Mouse (Mus musculus): ENCODE data around the gene Tbc1d10a. TPM values are rescaled to one million over a fixed set of nuclear protein-coding genes. Genes with fewer than 3 reads are reported as not detected.

Tbc1d10a gene
- polyA plus RNA-seq, 1 experiment from 2014 or later = 35.0 TPM

DNA sequence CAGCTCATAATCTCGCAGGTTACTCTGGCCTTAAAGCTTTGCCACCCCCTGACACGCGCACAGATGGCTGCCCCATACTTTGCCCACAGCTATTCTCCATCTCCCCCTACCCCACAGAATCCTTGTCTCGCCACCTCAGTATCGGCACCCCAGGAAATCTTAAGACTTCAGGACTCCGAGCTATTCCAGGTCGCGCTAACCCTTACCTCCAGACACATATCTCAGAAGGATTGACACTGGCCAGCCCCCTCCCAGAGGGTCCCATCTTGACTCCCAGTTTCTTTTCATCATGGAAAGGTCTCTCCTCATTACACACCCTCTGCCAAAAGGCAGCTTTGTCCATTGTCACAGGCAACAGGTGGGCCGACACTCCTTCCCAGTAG is 720 bp downstream of the Tbc1d10a start:
- WGBS = 11% methylated on average over 9 of the region's 9 CpGs
- no peaks in the 10 kb centered on the region for H3K9me3 ChIP-seq
- peaks cover 26% of the 10 kb centered on the region for H3K4me1 ChIP-seq
- H3K4me2 ChIP-seq = peak overlapping the region; percentile 89
- H3K27ac ChIP-seq = peak overlapping the region; percentile 80; the same call in 1 of the 2 replicates
- ATAC-seq (replicated peaks) = peak; percentile 10; the same call in 1 of the 2 replicates
- H3K4me3 ChIP-seq = peak overlapping the region; percentile 92
- H3K9ac ChIP-seq = peak overlapping the region; percentile 93
- peaks cover 9% of the 10 kb centered on the region for H3K36me3 ChIP-seq (replicated peaks)
- H3K27me3 ChIP-seq (replicated peaks) = no peaks in the 10 kb centered on the region

DNA sequence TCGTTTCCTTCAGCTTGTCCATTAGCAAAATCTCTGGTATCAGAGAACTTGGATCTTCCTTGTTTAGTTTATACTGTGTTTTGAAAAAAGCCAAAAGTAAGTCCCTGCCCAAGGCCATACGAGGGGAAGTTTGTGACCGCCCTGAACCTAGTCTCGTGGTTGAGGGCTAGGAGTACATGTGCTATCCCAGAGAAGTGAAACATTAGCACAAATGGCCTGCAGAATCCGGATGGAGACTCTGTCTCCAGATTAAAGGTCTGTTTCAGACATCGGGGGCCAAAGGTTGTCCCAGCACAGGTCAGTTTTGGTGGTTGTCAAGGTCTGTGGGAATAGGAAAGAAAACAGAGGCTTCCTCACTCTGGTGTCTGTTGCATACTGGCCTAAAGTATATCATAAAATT is 2.6 kb downstream of the Tbc1d10a start:
- Histone ChIP-seq H3K9ac (no peak overlapping the region), H3K36me3 (replicated peaks) (no peaks in the 10 kb centered on the region), H3K27ac (no peak overlapping the region), H3K4me3 (no peak overlapping the region), H3K4me1 (peaks cover 26% of the 10 kb centered on the region), H3K9me3 (no peaks in the 10 kb centered on the region), H3K27me3 (replicated peaks) (no peaks in the 10 kb centered on the region), H3K4me2 (no peak overlapping the region)
- WGBS = 88% methylated on average over 6 of the region's 6 CpGs
- ATAC-seq (replicated peaks) = no peak

DNA sequence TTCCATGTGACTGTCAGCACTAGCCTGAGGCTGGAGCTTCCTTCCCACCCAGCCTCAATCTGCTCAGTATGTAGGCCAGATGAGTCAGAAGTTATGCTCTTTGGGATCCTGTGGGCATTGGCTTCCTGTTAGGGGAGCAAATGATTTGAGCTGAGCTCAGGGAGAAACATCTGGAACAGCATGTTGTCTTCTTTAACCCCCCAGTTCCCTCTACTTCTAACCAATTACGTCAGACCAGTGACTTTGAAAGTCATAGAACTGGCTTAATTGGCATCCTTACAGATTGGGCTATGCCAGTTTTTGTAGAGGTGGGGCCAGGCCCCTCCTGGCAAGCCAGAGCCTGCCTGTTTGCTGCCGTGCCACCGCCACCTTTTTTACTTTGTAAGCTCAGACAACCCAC is 4.1 kb downstream of the Tbc1d10a start:
- Histone ChIP-seq H3K4me2 (no peak overlapping the region), H3K27ac (no peak overlapping the region), H3K27me3 (replicated peaks) (no peaks in the 10 kb centered on the region), H3K4me1 (peaks cover 26% of the 10 kb centered on the region), H3K9ac (no peak overlapping the region), H3K36me3 (replicated peaks) (no peaks in the 10 kb centered on the region), H3K4me3 (no peak overlapping the region), H3K9me3 (no peaks in the 10 kb centered on the region)
- no peak for ATAC-seq (replicated peaks)
- 79% methylated on average over 3 of the region's 3 CpGs for WGBS

DNA sequence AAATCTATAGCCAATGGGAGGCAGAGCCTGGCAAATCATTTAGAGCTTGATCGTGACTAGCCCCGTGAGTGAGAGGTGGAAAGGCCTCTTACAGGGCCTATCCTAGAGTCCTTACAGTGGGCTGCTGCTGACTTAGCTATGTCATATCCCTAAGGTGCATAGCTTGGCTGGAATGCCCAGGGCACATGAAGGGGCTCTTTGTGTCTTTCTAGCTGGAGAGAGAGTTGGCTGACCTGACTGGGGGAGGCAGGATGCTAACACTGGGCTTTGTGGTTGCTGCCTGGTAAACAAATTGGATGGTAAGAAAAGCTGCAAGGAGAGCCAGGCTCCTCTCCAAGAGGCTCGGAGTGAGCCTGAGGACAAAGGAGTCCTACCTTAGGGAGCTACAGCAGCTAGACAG is 6.2 kb downstream of the Tbc1d10a start:
- peaks cover 19% of the 10 kb centered on the region for H3K4me1 ChIP-seq
- 79% methylated on average over 3 of the region's 3 CpGs for WGBS
- no peak for ATAC-seq (replicated peaks)
- no peaks in the 10 kb centered on the region for H3K27me3 ChIP-seq (replicated peaks)
- no peaks in the 10 kb centered on the region for H3K36me3 ChIP-seq (replicated peaks)
- no peak overlapping the region for H3K4me2 ChIP-seq
- H3K4me3 ChIP-seq = no peak overlapping the region
- H3K27ac ChIP-seq = no peak overlapping the region
- no peak overlapping the region for H3K9ac ChIP-seq
- H3K9me3 ChIP-seq = no peaks in the 10 kb centered on the region

DNA sequence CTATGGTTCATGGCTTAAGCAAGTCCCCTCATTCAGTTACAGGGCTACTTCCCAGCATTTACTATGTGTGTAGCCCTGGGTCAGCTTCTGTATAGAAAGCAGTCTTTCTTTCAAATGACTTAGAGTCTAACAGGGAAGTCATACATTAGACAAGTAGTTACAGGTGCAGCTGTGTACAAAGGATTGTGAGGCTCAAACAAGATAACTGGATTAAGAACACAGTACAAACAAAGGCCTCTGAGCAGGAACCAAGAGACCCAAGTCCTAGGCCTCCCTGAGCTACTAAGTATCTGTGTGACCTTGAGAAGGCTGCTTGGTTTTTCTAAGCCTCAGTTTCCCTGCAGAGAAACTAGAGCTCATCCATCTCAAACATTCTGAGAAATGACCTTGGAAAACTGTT is 6.8 kb downstream of the Tbc1d10a start:
- no peak overlapping the region for H3K4me3 ChIP-seq
- no peak overlapping the region for H3K27ac ChIP-seq
- no peak overlapping the region for H3K9ac ChIP-seq
- H3K27me3 ChIP-seq (replicated peaks) = no peaks in the 10 kb centered on the region
- peaks cover 13% of the 10 kb centered on the region for H3K4me1 ChIP-seq
- H3K9me3 ChIP-seq = no peaks in the 10 kb centered on the region
- ATAC-seq (replicated peaks) = no peak
- H3K4me2 ChIP-seq = no peak overlapping the region
- no peaks in the 10 kb centered on the region for H3K36me3 ChIP-seq (replicated peaks)

DNA sequence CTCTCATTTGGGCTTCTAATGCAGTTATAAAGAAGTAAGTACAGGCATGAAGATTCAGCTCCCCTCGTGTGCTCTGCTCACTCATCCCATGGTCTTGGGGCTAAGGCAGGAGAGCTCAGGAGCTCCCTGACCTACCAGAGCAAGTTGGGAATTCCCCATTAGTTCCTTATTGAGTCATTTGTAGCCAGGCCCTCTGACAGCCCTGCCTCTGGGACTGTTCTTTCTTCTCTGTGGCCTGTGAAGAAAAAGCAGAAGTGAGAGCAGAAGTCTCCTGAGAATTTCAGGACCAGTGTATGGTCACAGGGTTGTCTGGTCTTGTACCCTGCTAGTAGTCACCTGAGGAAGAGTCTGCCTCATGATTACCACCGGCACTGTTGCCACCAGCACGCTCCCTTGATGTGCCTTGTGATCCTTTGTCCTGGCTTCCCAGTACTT is 9.0 kb downstream of the Tbc1d10a start:
- no peak overlapping the region for H3K4me2 ChIP-seq
- H3K4me1 ChIP-seq = peaks cover 7% of the 10 kb centered on the region
- H3K9ac ChIP-seq = no peak overlapping the region
- ATAC-seq (replicated peaks) = no peak
- 84% methylated on average over 3 of the region's 3 CpGs for WGBS
- H3K27me3 ChIP-seq (replicated peaks) = no peaks in the 10 kb centered on the region
- H3K27ac ChIP-seq = no peak overlapping the region
- H3K9me3 ChIP-seq = no peaks in the 10 kb centered on the region
- no peak overlapping the region for H3K4me3 ChIP-seq
- no peaks in the 10 kb centered on the region for H3K36me3 ChIP-seq (replicated peaks)

DNA sequence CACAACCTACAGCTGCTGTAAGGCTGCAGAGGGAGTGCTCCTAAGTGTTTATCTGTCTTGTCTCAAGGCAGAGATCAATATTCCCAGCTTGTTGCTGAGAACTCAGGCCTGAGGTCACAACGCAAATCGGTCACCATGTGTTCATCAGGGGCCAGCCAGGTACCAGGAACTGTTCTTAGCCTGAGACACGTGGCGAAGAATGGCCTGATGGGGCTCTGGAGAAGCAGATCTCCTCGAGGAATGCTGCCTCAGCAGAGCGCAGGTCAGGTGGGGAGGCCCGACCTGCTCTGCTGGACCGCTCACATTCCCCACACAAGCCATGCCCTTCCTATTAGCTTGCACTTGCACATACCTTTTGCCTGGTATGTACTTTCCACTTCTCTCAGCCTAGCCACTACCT is 10.0 kb downstream of the Tbc1d10a start:
- Histone ChIP-seq H3K36me3 (replicated peaks) (no peaks in the 10 kb centered on the region), H3K27me3 (replicated peaks) (no peaks in the 10 kb centered on the region), H3K9me3 (no peaks in the 10 kb centered on the region), H3K4me1 (no peaks in the 10 kb centered on the region), H3K9ac (no peak overlapping the region), H3K4me3 (no peak overlapping the region), H3K27ac (no peak overlapping the region), H3K4me2 (no peak overlapping the region)
- WGBS = 84% methylated on average over 8 of the region's 8 CpGs
- no peak for ATAC-seq (replicated peaks)

DNA sequence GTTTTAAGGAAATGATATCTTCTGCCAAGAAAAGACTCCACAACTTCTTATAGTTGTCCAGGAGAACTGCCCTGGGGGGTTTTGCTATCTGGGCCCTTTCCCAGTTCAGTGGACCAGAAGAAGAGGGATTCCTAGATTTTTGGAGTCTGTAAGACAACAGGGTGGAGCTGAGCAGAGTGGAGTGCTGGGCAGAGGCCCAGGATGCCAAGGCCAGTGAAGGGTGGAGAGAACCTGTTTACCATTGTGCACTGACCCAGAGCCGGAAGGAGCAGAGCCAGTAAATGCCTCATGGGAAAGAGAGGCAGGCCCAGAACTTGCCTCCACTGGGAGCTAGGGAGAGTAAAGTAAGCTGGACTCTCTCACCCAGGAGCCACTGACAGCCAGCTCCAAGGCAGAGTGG is 11.1 kb downstream of the Tbc1d10a start:
- whole genome bisulfite sequencing = 59% methylated on average over 1 of the region's 1 CpGs
- H3K4me1 ChIP-seq = no peaks in the 10 kb centered on the region
- H3K27ac ChIP-seq = no peak overlapping the region
- no peaks in the 10 kb centered on the region for H3K27me3 ChIP-seq (replicated peaks)
- no peak overlapping the region for H3K9ac ChIP-seq
- H3K9me3 ChIP-seq = no peaks in the 10 kb centered on the region
- no peaks in the 10 kb centered on the region for H3K36me3 ChIP-seq (replicated peaks)
- no peak overlapping the region for H3K4me3 ChIP-seq
- no peak overlapping the region for H3K4me2 ChIP-seq
- ATAC-seq (replicated peaks) = no peak

DNA sequence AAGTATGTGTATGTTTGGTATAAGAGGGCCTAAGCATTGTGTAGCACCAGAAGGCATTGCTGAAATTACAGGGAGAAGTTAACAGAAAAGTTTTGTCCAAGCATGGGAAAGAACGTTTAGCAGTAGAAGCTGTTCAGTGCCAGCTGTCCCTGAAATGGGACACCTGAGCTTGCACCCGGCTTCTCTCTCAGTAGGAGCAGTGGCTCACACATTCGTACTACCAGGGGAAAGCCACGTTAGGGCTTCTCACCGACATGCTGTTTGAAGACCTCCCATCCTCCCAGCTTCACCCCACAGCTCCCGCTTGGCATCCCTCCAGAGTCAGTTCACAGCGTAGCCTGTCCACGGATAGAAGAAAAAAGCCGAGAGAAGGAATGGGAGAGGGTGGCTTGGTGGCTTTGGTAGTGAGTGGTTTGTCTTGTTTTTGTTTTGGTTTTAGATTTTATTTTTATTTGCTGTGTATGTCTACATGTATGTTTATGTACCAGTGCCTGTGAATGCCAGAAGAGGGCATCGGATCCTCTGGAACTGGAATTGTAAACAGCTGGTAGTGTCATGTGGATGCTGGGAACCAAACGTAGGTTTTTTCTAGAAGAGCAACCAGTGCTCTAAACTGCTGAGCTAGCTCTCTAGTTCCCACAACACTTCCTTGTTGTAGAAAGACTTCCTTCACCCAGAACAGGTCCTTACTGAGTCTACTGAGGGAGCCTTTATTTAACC is 15.6 kb downstream of the Tbc1d10a start:
- Histone ChIP-seq H3K27ac (no peak overlapping the region), H3K9ac (no peak overlapping the region), H3K36me3 (replicated peaks) (no peaks in the 10 kb centered on the region), H3K4me2 (no peak overlapping the region), H3K27me3 (replicated peaks) (no peaks in the 10 kb centered on the region), H3K4me3 (no peak overlapping the region), H3K9me3 (no peaks in the 10 kb centered on the region), H3K4me1 (no peaks in the 10 kb centered on the region)
- WGBS = 74% methylated on average over 11 of the region's 11 CpGs
- ATAC-seq (replicated peaks) = no peak

DNA sequence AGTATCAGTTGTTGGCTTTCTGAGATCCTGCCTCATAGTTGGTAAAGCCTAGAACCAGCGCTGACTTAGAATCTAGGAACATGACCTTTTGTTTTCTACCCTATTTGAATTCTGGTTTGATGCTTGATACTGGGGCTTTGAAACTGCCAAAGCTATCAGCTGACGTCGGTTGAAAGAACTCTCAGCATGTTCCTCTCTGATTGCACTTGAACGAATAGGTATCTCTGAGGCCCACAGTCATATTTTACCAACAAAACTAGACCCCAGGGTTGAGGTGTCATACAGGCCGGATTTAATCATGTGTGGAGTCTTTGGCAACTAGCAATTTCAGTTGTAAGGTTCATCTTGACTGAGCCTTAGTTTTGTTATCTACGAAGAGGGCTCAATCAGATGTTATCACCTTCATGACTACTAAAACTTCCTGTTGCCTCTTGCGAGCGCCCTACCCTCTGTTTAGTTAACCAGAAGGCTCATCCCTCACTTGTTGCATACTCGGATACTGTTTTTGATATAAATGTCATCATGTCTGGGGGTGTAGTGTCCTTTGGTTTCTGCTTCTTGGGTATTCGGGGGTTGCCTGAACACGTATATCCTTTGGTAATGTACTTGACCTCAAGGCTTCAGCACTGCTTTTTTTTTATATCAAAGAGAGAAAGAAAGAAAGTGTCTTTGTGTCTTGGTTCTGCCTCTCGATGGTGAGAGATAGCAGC is 16.6 kb downstream of the Tbc1d10a start:
- no peaks in the 10 kb centered on the region for H3K9me3 ChIP-seq
- 87% methylated on average over 12 of the region's 12 CpGs for WGBS
- no peaks in the 10 kb centered on the region for H3K27me3 ChIP-seq (replicated peaks)
- no peak overlapping the region for H3K4me3 ChIP-seq
- no peak for ATAC-seq (replicated peaks)
- no peaks in the 10 kb centered on the region for H3K36me3 ChIP-seq (replicated peaks)
- H3K9ac ChIP-seq = no peak overlapping the region
- H3K4me1 ChIP-seq = no peaks in the 10 kb centered on the region
- H3K4me2 ChIP-seq = no peak overlapping the region
- H3K27ac ChIP-seq = no peak overlapping the region

DNA sequence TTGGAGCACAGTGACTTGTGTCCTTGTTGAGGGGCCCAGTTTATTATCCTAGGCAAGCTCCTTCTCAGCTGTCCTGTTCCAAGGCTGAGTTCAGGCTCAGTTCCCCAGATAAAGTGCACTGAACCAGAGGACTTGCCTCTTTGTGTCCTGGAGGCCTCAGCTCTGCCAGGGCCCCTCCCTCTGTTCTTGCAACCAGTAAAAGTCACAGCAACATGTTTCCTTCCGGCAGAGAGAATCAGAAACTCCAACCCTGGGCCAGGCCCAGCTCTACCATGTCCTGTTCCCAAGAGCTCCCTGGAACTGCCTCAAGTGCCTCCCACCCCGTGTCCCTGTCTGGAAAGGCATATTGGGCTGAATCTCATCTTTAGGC is 17.1 kb downstream of the Tbc1d10a start:
- H3K4me1 ChIP-seq = no peaks in the 10 kb centered on the region
- no peak for ATAC-seq (replicated peaks)
- no peak overlapping the region for H3K9ac ChIP-seq
- H3K27me3 ChIP-seq (replicated peaks) = no peaks in the 10 kb centered on the region
- H3K36me3 ChIP-seq (replicated peaks) = no peaks in the 10 kb centered on the region
- no peak overlapping the region for H3K4me2 ChIP-seq
- 58% methylated on average over 2 of the region's 2 CpGs for WGBS
- no peaks in the 10 kb centered on the region for H3K9me3 ChIP-seq
- H3K27ac ChIP-seq = no peak overlapping the region
- H3K4me3 ChIP-seq = no peak overlapping the region

DNA sequence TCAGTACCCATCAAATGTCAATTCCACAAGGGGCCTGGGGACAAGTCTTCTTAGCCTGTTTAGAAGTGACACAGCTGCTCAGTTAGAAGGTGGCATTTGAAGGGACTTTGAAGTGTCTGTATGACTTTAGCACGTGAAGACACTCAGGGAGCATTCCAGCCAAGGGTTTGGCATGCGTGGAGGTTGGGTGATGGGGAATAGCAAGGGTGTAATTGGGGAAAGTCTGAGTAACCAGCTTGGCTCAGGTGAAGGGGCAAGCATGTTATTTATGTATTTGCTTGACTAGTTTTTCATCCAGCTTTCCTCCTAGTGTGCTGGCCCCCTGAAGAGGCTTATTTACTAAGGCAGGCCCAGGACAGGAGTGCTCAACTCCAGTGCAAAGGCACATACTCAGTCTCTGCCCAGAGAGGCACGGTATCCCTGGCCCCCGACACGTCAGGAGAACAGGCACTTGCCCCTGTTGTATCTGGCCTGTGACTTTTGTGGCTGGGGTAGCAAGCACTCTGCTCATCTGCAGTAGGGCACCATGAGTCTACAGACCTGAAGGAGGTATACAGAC is 18.6 kb downstream of the Tbc1d10a start:
- no peak overlapping the region for H3K9ac ChIP-seq
- H3K4me3 ChIP-seq = no peak overlapping the region
- H3K4me1 ChIP-seq = no peaks in the 10 kb centered on the region
- H3K27ac ChIP-seq = no peak overlapping the region
- no peak for ATAC-seq (replicated peaks)
- 89% methylated on average over 5 of the region's 5 CpGs for WGBS
- H3K9me3 ChIP-seq = no peaks in the 10 kb centered on the region
- peaks cover 3% of the 10 kb centered on the region; the same call in 1 of the 2 replicates for H3K36me3 ChIP-seq (replicated peaks)
- H3K4me2 ChIP-seq = no peak overlapping the region
- H3K27me3 ChIP-seq (replicated peaks) = no peaks in the 10 kb centered on the region

DNA sequence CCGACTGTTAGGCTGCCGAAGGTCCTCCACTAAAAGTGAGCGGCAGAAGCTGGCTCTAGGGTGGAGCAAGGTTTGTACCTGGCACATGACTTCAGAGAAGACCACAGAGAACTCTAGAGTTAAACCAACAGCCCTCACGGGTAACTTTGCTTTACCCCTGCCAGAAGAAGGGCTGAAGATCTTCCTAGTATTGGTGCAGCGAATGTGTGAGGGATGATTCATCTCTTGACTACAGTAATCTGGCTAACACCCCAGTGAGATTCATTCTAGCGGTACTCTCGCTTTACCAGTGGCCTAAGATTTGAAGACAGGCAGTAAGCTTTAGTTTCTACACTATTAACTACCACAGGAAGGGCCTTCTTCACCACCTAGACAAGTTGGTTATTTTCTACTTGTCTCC is 19.4 kb downstream of the Tbc1d10a start:
- Histone ChIP-seq H3K9ac (no peak overlapping the region), H3K9me3 (no peaks in the 10 kb centered on the region), H3K27me3 (replicated peaks) (no peaks in the 10 kb centered on the region), H3K4me1 (no peaks in the 10 kb centered on the region), H3K27ac (no peak overlapping the region), H3K36me3 (replicated peaks) (peaks cover 5% of the 10 kb centered on the region; the same call in 1 of the 2 replicates), H3K4me2 (no peak overlapping the region), H3K4me3 (no peak overlapping the region)
- no peak for ATAC-seq (replicated peaks)
- 96% methylated on average over 7 of the region's 7 CpGs for WGBS
